Mouse (Mus musculus) ES-Bruce4 (cell line): ENCODE measurements around the gene Zc2hc1b. TPM values are rescaled to one million over a fixed set of nuclear protein-coding genes. Genes with fewer than 3 reads are reported as not detected.

Source experiments
- H3K27ac ChIP-seq: 2 replicates; pipeline ENCODE4 v1.5.1; 2012; ENCODE audit warnings: low read length, inconsistent platforms; ENCODE audit not compliant: insufficient read depth
- H3K27me3 ChIP-seq: 2 replicates; pipeline ENCODE4 v1.6.1; 2012; ENCODE audit warnings: mild to moderate bottlenecking, low read length, inconsistent platforms; ENCODE audit not compliant: control insufficient read depth, poor library complexity, insufficient read depth, severe bottlenecking
- H3K36me3 ChIP-seq: 2 replicates; pipeline ENCODE4 v1.6.1; 2012; ENCODE audit warnings: inconsistent platforms, mild to moderate bottlenecking, low read length, moderate library complexity; ENCODE audit not compliant: control insufficient read depth, poor library complexity, insufficient read depth, severe bottlenecking
- H3K4me1 ChIP-seq: one replicate; pipeline ENCODE4 v1.8.1; 2011; ENCODE audit warnings: low read length; ENCODE audit not compliant: control insufficient read depth, insufficient read depth
- H3K4me3 ChIP-seq: 2 replicates; pipeline ENCODE4 v1.5.1; 2011; ENCODE audit warnings: low read depth, mild to moderate bottlenecking, low read length
- H3K9ac ChIP-seq: 2 replicates; pipeline ENCODE4 v1.6.1; 2012; ENCODE audit warnings: low read depth, mild to moderate bottlenecking, inconsistent platforms; ENCODE audit not compliant: poor library complexity, severe bottlenecking
- H3K9me3 ChIP-seq: replicated peaks from 2 replicates; pipeline ENCODE4 v1.6.1; 2012; ENCODE audit warnings: mild to moderate bottlenecking, low read length, inconsistent platforms; ENCODE audit not compliant: control insufficient read depth, poor library complexity, insufficient read depth, severe bottlenecking
- CTCF ChIP-seq: IDR thresholded peaks from one replicate; pipeline ENCODE4 v1.8.1; 2011; ENCODE audit warnings: low read depth, low read length
- EP300 ChIP-seq: IDR thresholded peaks from 2 replicates; pipeline ENCODE4 v1.6.1; 2011; ENCODE audit warnings: low read depth, low read length; ENCODE audit not compliant: insufficient read depth
- POLR2A ChIP-seq: IDR thresholded peaks from one replicate; pipeline ENCODE4 v1.8.1; 2011; ENCODE audit warnings: low read length; ENCODE audit not compliant: insufficient read depth
- polyA plus RNA-seq: library from polyadenylated mRNA; stranded (reverse); fragments of >200 nt; gene quantifications from 2 replicates; pipeline ENCODE4 v1.2.4, GENCODE M21; 2011; ENCODE audit warnings: low read depth; ENCODE audit not compliant: missing spikeins, insufficient read depth, insufficient read length

Zc2hc1b gene
- polyA plus RNA-seq, 1 experiment = not detected

DNA sequence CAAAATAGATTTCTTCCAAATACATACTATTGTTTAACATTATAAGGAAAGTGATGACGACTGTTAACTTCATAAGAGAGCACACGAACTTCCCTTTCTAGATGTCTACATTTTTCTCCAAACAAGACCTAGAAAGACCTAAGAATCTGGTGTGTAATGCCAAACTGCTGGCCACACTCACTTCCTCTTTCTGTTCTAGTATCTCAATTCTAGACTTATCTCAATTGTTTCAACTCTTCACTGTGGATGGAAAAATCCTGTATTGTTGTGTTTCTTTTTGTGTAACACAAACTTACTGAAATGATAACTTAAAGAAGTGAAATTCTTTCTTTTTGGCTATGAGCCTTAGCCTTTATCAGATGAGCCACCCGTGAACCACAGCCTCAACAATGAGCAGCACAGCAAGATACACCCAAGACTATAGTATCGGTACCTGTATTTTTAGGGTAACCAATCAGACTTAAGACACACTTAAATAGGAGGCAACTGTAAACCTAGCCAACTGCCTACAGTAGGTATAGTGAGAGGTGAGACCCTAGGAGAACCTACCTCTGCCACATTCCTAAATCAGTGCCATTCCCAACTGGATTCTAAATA is 6.4 kb upstream of the Zc2hc1b start:
- H3K4me3 ChIP-seq = no peak overlapping the region
- no peaks in the 10 kb centered on the region for H3K9me3 ChIP-seq
- H3K4me1 ChIP-seq = no peaks in the 10 kb centered on the region
- no peak overlapping the region for H3K27ac ChIP-seq
- H3K9ac ChIP-seq = no peak overlapping the region
- TF ChIP-seq CTCF (no peak), POLR2A (no peak), EP300 (no peak)
- no peaks in the 10 kb centered on the region for H3K27me3 ChIP-seq
- peaks cover 61% of the 10 kb centered on the region for H3K36me3 ChIP-seq

DNA sequence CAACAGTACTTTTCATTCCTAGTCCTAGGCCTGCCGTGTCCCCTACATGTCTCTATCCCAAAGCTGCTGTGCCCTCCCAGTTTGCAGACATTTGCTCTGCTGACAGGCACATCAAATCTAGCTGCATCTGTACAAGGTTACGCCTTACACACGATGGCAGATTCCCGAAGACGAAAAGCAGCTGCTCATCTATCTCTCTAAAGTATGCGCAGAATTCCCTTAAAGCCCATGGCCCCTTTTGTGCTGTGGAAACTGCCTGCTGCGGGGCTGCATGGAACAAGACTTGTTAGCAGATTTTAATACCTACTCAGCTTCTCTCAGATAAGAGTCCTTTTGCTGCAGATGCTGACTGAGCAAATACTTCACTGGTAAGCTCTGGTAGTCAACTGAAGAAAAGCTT is 2.4 kb upstream of the Zc2hc1b start:
- Histone ChIP-seq H3K9ac (no peak overlapping the region), H3K27ac (no peak overlapping the region), H3K4me3 (no peak overlapping the region), H3K9me3 (no peaks in the 10 kb centered on the region), H3K4me1 (no peaks in the 10 kb centered on the region), H3K36me3 (peaks cover 48% of the 10 kb centered on the region), H3K27me3 (no peaks in the 10 kb centered on the region)
- no peak for TF ChIP-seq EP300
- no peak for TF ChIP-seq CTCF
- no peak for TF ChIP-seq POLR2A

DNA sequence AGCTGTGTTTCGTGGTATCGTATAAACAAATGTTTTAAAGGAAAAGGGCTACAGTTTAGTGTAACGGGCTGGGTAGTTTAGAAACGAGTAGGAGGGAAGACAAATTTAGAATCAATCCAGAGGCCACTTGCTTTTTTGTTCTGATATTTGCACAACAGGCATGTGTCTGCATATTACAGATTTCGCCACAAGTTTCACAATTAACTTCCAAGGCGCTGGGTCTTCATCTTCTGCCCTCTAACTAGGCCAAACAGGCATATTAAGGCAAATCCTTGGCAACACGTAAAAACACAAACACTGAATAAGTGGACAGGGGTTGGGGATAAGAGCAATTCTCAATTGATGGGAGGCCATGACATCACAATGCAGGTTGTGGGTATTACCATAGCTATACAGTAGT is 2.0 kb downstream of the Zc2hc1b start:
- peaks cover 24% of the 10 kb centered on the region for H3K36me3 ChIP-seq

DNA sequence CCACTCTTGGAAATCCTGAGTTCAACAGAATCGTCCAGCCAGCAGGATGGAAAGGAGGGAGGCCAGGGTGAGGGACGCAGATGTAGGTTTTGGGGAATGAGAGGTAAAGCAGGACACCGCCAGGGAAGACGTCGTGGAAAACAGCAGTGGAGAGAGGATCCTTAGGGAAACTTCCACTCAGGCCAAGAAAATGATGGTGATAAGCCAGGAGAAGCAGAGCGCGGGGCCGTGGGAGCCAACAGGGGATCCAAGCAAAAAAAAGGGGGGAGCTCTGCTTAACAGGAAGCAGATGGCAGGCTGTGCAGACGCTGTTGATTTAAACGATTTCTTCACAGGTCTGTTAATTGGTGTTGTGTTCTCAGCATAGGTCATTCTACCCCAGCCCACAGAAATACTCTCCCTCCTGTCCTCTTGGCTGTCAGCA is 5.0 kb downstream of the Zc2hc1b start:
- Histone ChIP-seq H3K4me1 (no peaks in the 10 kb centered on the region), H3K36me3 (peaks cover 4% of the 10 kb centered on the region), H3K27ac (no peak overlapping the region), H3K4me3 (no peak overlapping the region), H3K9ac (no peak overlapping the region), H3K27me3 (no peaks in the 10 kb centered on the region), H3K9me3 (no peaks in the 10 kb centered on the region)
- TF ChIP-seq EP300 (no peak), POLR2A (no peak), CTCF (no peak)

More for the DNA sequence above, 2.0 kb downstream of the Zc2hc1b start:
- Histone ChIP-seq H3K4me3 (no peak overlapping the region), H3K27ac (no peak overlapping the region), H3K4me1 (no peaks in the 10 kb centered on the region), H3K9me3 (no peaks in the 10 kb centered on the region), H3K9ac (no peak overlapping the region), H3K27me3 (no peaks in the 10 kb centered on the region)
- no peak for TF ChIP-seq POLR2A
- TF ChIP-seq EP300 = no peak
- no peak for TF ChIP-seq CTCF

DNA sequence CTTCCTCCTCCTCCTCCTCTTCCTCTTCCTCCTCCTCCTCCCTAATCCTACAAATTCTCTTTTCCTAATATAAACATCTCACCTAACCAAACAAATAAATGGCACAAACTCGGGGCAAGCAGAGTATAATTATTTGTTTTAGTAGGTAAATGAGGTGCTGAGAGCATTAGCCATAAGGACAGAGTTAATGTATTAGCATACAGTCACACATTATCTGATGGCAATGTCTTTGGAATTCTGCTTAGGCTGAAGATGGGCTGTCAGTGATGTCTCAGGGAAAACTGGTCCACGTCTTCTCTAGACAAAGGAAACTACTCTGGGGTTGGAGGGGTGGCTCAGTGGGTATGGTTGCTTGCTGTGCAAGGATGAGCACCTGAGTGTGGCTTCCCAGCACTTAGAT is 6.4 kb downstream of the Zc2hc1b start:
- no peak overlapping the region for H3K9ac ChIP-seq
- H3K9me3 ChIP-seq = no peaks in the 10 kb centered on the region
- H3K27ac ChIP-seq = no peak overlapping the region
- H3K27me3 ChIP-seq = no peaks in the 10 kb centered on the region
- TF ChIP-seq EP300 (no peak), CTCF (no peak), POLR2A (no peak)
- H3K4me3 ChIP-seq = no peak overlapping the region
- no peaks in the 10 kb centered on the region for H3K36me3 ChIP-seq
- no peaks in the 10 kb centered on the region for H3K4me1 ChIP-seq

DNA sequence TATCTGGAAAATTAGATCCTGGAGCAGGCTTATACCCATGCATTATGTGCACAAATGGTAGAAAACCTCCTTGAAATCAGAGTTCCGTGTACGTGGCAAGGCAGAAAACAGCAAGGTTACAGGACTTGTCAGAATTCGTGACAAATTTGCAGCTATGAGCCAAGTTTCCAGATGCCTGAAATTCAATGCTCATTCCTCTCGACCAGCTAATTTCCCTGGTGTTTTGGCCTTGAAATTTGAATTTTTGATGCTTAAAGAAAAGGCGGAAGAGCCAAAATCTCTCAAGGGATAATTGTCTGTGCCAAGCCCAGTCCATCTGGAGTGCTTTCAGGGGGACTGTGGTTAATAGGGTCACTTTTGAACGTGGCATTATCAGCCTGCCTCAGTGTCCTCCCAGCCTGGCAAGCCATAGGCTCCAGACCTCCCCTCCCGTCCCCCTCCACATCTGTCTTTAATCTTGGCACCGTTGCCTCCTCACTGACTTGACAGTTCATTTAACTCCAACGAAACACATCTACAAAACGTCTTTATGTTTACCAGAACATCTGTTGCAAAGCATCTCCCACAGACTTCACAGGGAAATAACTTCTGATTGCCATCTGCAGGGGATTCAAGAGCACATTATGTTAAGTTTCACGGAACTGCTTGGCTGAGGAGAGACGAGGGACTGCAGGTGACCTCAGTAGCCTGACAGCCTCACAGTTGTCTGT is 6.9 kb downstream of the Zc2hc1b start:
- TF ChIP-seq POLR2A = no peak
- TF ChIP-seq EP300 = no peak
- no peak for TF ChIP-seq CTCF
- Histone ChIP-seq H3K9me3 (no peaks in the 10 kb centered on the region), H3K4me3 (no peak overlapping the region), H3K36me3 (no peaks in the 10 kb centered on the region), H3K9ac (no peak overlapping the region), H3K27ac (no peak overlapping the region), H3K27me3 (no peaks in the 10 kb centered on the region), H3K4me1 (no peaks in the 10 kb centered on the region)
